Mouse (Mus musculus) myocyte (in vitro differentiated cells): ENCODE results near the gene Bad. TPM values are rescaled to one million over a fixed set of nuclear protein-coding genes. Genes with fewer than 3 reads are reported as not detected.

Experiments
- H3K27me3 ChIP-seq: one replicate; pipeline ENCODE4 v1.6.1; 2011; ENCODE audit not compliant: control insufficient read depth, insufficient read depth, insufficient read length
- H3K36me3 ChIP-seq: one replicate; pipeline ENCODE4 v1.6.1; 2011; ENCODE audit not compliant: control insufficient read depth, insufficient read depth
- H3K4me2 ChIP-seq: one replicate; pipeline ENCODE4 v1.6.1; 2011; ENCODE audit warnings: low read depth, control low read depth
- H3K4me3 ChIP-seq: one replicate; pipeline ENCODE4 v1.5.1; 2011; ENCODE audit warnings: mild to moderate bottlenecking, control low read depth, moderate library complexity
- H3K79me2 ChIP-seq: one replicate; pipeline ENCODE4 v1.6.1; 2011; ENCODE audit not compliant: control insufficient read depth, insufficient read depth
- H3ac ChIP-seq: one replicate; pipeline ENCODE4 v1.6.1; 2011; ENCODE audit not compliant: control insufficient read depth, insufficient read length
- CEBPB ChIP-seq: IDR thresholded peaks from 2 replicates; pipeline ENCODE4 v1.6.1; 2011; ENCODE audit warnings: mild to moderate bottlenecking, moderate library complexity; ENCODE audit not compliant: poor library complexity, insufficient read depth, severe bottlenecking
- E2F4 ChIP-seq: IDR thresholded peaks from one replicate; pipeline ENCODE4 v1.6.1; 2011; ENCODE audit warnings: mild to moderate bottlenecking, control low read depth, moderate library complexity; ENCODE audit not compliant: insufficient read depth
- MAX ChIP-seq: IDR thresholded peaks from one replicate; pipeline ENCODE4 v1.6.1; 2011; ENCODE audit warnings: low read depth, mild to moderate bottlenecking, control low read depth
- MYOD1 ChIP-seq, 3 experiments: IDR thresholded peaks; one replicate each; pipeline ENCODE4 v1.6.1; 2011; ENCODE audit warnings: control low read depth in 2 of 3, low read depth in 2 of 3, mild to moderate bottlenecking in 2 of 3, moderate library complexity in 1 of 3; ENCODE audit not compliant: insufficient read length in 2 of 3, control insufficient read depth in 1 of 3
- MYOG ChIP-seq, 3 experiments: IDR thresholded peaks; one replicate each; pipeline ENCODE4 v1.6.1; 2011; ENCODE audit warnings: control low read depth in 2 of 3, low read depth in 2 of 3, mild to moderate bottlenecking in 2 of 3; ENCODE audit not compliant: insufficient read length in 2 of 3, control insufficient read depth in 1 of 3, insufficient read depth in 1 of 3
- POLR2A ChIP-seq: IDR thresholded peaks from one replicate; pipeline ENCODE4 v1.6.1; 2011; ENCODE audit warnings: low read depth, mild to moderate bottlenecking, control low read depth, moderate library complexity; ENCODE audit not compliant: insufficient read length
- POLR2AphosphoS2 ChIP-seq: IDR thresholded peaks from one replicate; pipeline ENCODE4 v1.6.1; 2011; ENCODE audit warnings: low read depth, control low read depth; ENCODE audit not compliant: insufficient read length
- REST ChIP-seq: IDR thresholded peaks from one replicate; pipeline ENCODE4 v1.6.1; 2011; ENCODE audit warnings: mild to moderate bottlenecking, control low read depth, moderate library complexity; ENCODE audit not compliant: insufficient read depth, insufficient read length
- SRF ChIP-seq: IDR thresholded peaks from one replicate; pipeline ENCODE4 v1.6.1; 2011; ENCODE audit warnings: low read depth; ENCODE audit not compliant: control insufficient read depth, insufficient read length
- TCF12 ChIP-seq: IDR thresholded peaks from one replicate; pipeline ENCODE4 v1.6.1; 2011; ENCODE audit warnings: mild to moderate bottlenecking, control low read depth; ENCODE audit not compliant: poor library complexity, insufficient read depth, severe bottlenecking
- TCF3 ChIP-seq: IDR thresholded peaks from one replicate; pipeline ENCODE4 v1.6.1; 2011; ENCODE audit warnings: low read depth, control low read depth; ENCODE audit not compliant: insufficient read length
- USF1 ChIP-seq: IDR thresholded peaks from one replicate; pipeline ENCODE4 v1.6.1; 2011; ENCODE audit warnings: low read depth, mild to moderate bottlenecking, control low read depth, moderate library complexity
- polyA plus RNA-seq: library from polyadenylated mRNA; unstranded; fragments of >200 nt; fragmentation: generic; extraction: Trizol; gene quantifications from one replicate; pipeline ENCODE4 v1.2.1, GENCODE M21; 2012; ENCODE audit warnings: missing spikeins

The Bad gene
- polyA plus RNA-seq, 1 experiment, result 76.1 TPM

DNA sequence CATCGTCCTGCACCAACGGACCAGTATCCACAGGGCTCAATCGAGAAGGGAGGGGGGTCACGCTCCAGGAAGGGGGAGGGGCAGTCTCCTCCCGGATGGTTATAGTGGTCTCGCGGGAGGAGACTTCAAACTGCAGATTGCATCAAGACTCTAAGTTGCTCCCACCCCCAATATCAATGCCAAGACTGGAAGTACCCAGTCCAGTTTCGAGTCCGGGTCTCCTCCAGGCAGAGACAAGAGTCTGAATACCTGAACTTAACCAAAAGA lies 16.4 kb upstream of the Bad start, which contains the start of gene Catsperz:
Gene Catsperz (minus strand): TSS at position 74 of the 267 bp plus-strand sequence.
- Histone ChIP-seq H3K36me3 (no peaks in the 10 kb centered on the region), H3ac (no peak within 1 kb of the TSS), H3K4me2 (peak within 1 kb of the TSS; percentile 63), H3K79me2 (peaks cover 6% of the 10 kb centered on the region), H3K4me3 (no peak within 1 kb of the TSS), H3K27me3 (no peaks in the 10 kb centered on the region)
- no peak for TF ChIP-seq E2F4

GRCm38 (mm10) chr19:6925611-6926329 lies 15.9 kb upstream of the Bad start:
- Histone ChIP-seq H3K4me2 (no peak overlapping the region), H3ac (no peak overlapping the region), H3K4me3 (no peak overlapping the region), H3K79me2 (peaks cover 1% of the 10 kb centered on the region), H3K27me3 (no peaks in the 10 kb centered on the region), H3K36me3 (no peaks in the 10 kb centered on the region)
- TF ChIP-seq TCF3, result no peak
- TF ChIP-seq MYOD1 (IDR thresholded peaks at IDR 0.05; ENCODE audit: control insufficient read depth in 1 of 3, insufficient read length in 2 of 3, low read depth in 2 of 3), result no peak
- no peak for TF ChIP-seq REST
- TF ChIP-seq E2F4, result no peak
- TF ChIP-seq TCF12, result no peak

GRCm38 (mm10) chr19:6926559-6927255 lies 15.0 kb upstream of the Bad start:
- no peak overlapping the region for H3K4me3 ChIP-seq

DNA sequence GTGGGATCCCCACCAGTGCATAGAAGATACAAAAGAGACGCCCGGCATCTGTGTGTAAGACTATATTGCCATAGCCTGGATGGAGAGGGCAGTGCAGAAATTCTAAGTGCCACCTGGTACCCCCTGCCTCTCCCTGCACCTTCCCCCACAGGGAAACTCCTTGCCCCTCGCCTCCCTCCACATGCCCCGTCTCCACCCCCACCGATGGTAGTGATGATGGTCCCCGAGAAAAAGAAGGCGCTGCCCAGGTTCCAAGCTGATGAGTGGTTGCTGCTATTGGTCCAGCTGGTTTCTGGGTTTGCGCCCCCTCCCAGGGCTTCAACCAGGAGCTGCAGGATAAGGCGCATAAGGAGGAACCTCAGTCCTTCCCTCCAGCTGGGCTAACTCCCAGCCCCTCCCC lies 13.6 kb upstream of the Bad start:
- H3K4me2 ChIP-seq, result no peak overlapping the region
- no peaks in the 10 kb centered on the region for H3K27me3 ChIP-seq
- no peaks in the 10 kb centered on the region for H3K79me2 ChIP-seq
- H3K36me3 ChIP-seq, result no peaks in the 10 kb centered on the region
- H3K4me3 ChIP-seq, result no peak overlapping the region
- TF ChIP-seq USF1 (no peak), CEBPB (no peak), TCF3 (no peak), MAX (no peak), SRF (no peak), POLR2AphosphoS2 (no peak)
- no peak overlapping the region for H3ac ChIP-seq

More at GRCm38 (mm10) chr19:6926559-6927255, 15.0 kb upstream of the Bad start:
- H3K36me3 ChIP-seq, result no peaks in the 10 kb centered on the region
- H3K4me2 ChIP-seq, result no peak overlapping the region
- H3ac ChIP-seq, result no peak overlapping the region
- H3K79me2 ChIP-seq, result no peaks in the 10 kb centered on the region
- no peaks in the 10 kb centered on the region for H3K27me3 ChIP-seq
- no peak for TF ChIP-seq MAX

GRCm38 (mm10) chr19:6931002-6931401 lies 10.7 kb upstream of the Bad start:
- no peaks in the 10 kb centered on the region for H3K36me3 ChIP-seq
- peaks cover 12% of the 10 kb centered on the region for H3K27me3 ChIP-seq
- TF ChIP-seq POLR2A, result no peak
- no peak for TF ChIP-seq REST
- no peak for TF ChIP-seq POLR2AphosphoS2
- TF ChIP-seq MYOD1 (IDR thresholded peaks at IDR 0.05; ENCODE audit: control insufficient read depth in 1 of 3, insufficient read length in 2 of 3, low read depth in 2 of 3), result no peak
- no peak for TF ChIP-seq SRF
- no peak for TF ChIP-seq TCF12
- TF ChIP-seq MAX, result no peak
- no peak for TF ChIP-seq USF1
- TF ChIP-seq E2F4, result no peak
- no peak for TF ChIP-seq CEBPB
- TF ChIP-seq MYOG (IDR thresholded peaks at IDR 0.05; ENCODE audit: control insufficient read depth in 1 of 3, insufficient read depth in 1 of 3, insufficient read length in 2 of 3, low read depth in 2 of 3), result no peak
- TF ChIP-seq TCF3, result no peak
- no peak overlapping the region for H3K4me2 ChIP-seq
- no peaks in the 10 kb centered on the region for H3K79me2 ChIP-seq
- H3K4me3 ChIP-seq, result no peak overlapping the region
- H3ac ChIP-seq, result no peak overlapping the region

- TF ChIP-seq MYOD1 (IDR thresholded peaks at IDR 0.05; ENCODE audit: control insufficient read depth in 1 of 3, insufficient read length in 2 of 3, low read depth in 2 of 3), result no peak
- no peak for TF ChIP-seq POLR2AphosphoS2
- no peak for TF ChIP-seq TCF12
- no peak for TF ChIP-seq CEBPB
- TF ChIP-seq USF1, result no peak
- no peak for TF ChIP-seq REST
- TF ChIP-seq TCF3, result no peak
- TF ChIP-seq MYOG (IDR thresholded peaks at IDR 0.05; ENCODE audit: control insufficient read depth in 1 of 3, insufficient read depth in 1 of 3, insufficient read length in 2 of 3, low read depth in 2 of 3), result no peak
- TF ChIP-seq SRF, result no peak
- TF ChIP-seq POLR2A, result no peak
- TF ChIP-seq E2F4, result no peak
- TF ChIP-seq MAX, result no peak
- Histone ChIP-seq H3K79me2 (no peaks in the 10 kb centered on the region), H3ac (no peak overlapping the region), H3K4me3 (no peak overlapping the region), H3K36me3 (no peaks in the 10 kb centered on the region), H3K27me3 (peaks cover 12% of the 10 kb centered on the region), H3K4me2 (no peak overlapping the region)
Measured at GRCm38 (mm10) chr19:6932018-6932417, 9.6 kb upstream of the Bad start.
